Mouse (Mus musculus): Measurements from ENCODE around the gene Haus8.
"Not testable (repeated sequence)": the region's sequence is repeated elsewhere in the genome, so short reads cannot be mapped to it uniquely, and the experiment has no call there.

- TF ChIP-seq CTCF (IDR thresholded peaks at IDR 0.05; ENCODE audit: low read depth, low read length); POLR2A (IDR thresholded peaks at IDR 0.05; ENCODE audit: borderline replicate concordance, low read depth, low read length): not testable (repeated sequence)
These were observed 9.0 kb upstream of the Haus8 start for GRCm38 (mm10) chr8:71281731-71282130.

All from bone marrow macrophage, adult 2 months (primary cell).